In the genomic region with DNA sequence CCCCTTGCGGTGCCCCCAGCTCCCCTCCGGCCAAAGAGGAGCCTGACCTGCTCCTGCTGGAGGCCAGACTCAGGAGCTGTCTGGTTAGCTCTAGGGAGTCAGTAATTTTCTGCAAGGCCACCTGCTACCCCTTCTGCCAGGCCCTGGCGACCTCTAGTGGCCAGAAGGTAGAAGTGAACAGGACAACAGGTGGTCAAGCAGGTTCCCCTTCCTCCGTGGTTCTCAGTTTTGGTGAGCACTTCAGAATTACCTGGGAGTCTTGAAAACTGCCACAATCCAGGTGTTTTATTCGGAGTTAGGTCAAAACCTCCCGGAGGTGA, we compare ENCODE assay signal across 8 mouse cellular contexts. TPM values are rescaled to one million over a fixed set of nuclear protein-coding genes. Genes with fewer than 3 reads are reported as not detected.
DNase-seq lines count a peak whose midpoint lies in the region; ATAC-seq and TF ChIP-seq lines count a peak whose summit lies in the region.

No protein-coding gene starts in this region.

- WGBS in forebrain, embryonic 11.5 days: 1% methylated on average over 6 of the region's 6 CpGs
- WGBS in lung, embryonic 15.5 days: 3% methylated on average over 6 of the region's 6 CpGs

- ATAC-seq in G1E (ENCODE audit: extremely low read depth, insufficient number of reproducible peaks, low FRiP score, poor library complexity, severe bottlenecking): peak; percentile 40
- peak; percentile 65; the same call in 1 of the 2 replicates for ATAC-seq in forebrain, embryonic 11.5 days (replicated peaks; ENCODE audit: low FRiP score)
- peak; percentile 64 for ATAC-seq in lung, embryonic 15.5 days (ENCODE audit: borderline replicate concordance, extremely low read depth, low FRiP score, low TSS enrichment)

- peaks cover 30% of the 10 kb centered on the region for H3K27me3 ChIP-seq in G1E (ENCODE audit: insufficient read depth, low read length)
- H3K27me3 ChIP-seq in forebrain, embryonic 11.5 days (ENCODE audit: control insufficient read depth, insufficient read depth, low read length): no peaks in the 10 kb centered on the region
- no peaks in the 10 kb centered on the region for H3K27me3 ChIP-seq in lung, embryonic 15.5 days

- H3K4me2 ChIP-seq in forebrain, embryonic 11.5 days (ENCODE audit: low read depth, low read length, severe bottlenecking): no peak overlapping the region
- H3K4me2 ChIP-seq in lung, embryonic 15.5 days: no peak overlapping the region

- no peak overlapping the region for H3K27ac ChIP-seq in forebrain, embryonic 11.5 days (ENCODE audit: low read depth, low read length)
- no peak overlapping the region for H3K27ac ChIP-seq in layer of hippocampus, adult 2 months
- H3K27ac ChIP-seq in lung, embryonic 15.5 days: no peak overlapping the region

- no peak overlapping the region for H3K9ac ChIP-seq in forebrain, embryonic 11.5 days (ENCODE audit: low read length)
- no peak overlapping the region for H3K9ac ChIP-seq in lung, embryonic 15.5 days

- intact Hi-C loops in heart, postnatal 14 days (cut with DNase I): loop anchor here (1.0 to 10.0 kb wide), 6 partner anchors 34 to 1134 kb away; partner anchors contain the start of genes Gm5617 and Rbm7

- H3K4me1 ChIP-seq in G1E (ENCODE audit: insufficient read depth, low read depth, low read length): peaks cover 16% of the 10 kb centered on the region
- no peaks in the 10 kb centered on the region for H3K4me1 ChIP-seq in forebrain, embryonic 11.5 days (replicated peaks; ENCODE audit: control insufficient read depth, insufficient read depth, low read length)
- H3K4me1 ChIP-seq in lung, embryonic 15.5 days: no peaks in the 10 kb centered on the region

- H3K9me3 ChIP-seq in G1E (replicated peaks): no peaks in the 10 kb centered on the region
- H3K9me3 ChIP-seq in forebrain, embryonic 11.5 days (ENCODE audit: control insufficient read depth, low read length): no peaks in the 10 kb centered on the region
- no peaks in the 10 kb centered on the region for H3K9me3 ChIP-seq in lung, embryonic 15.5 days

- peak; percentile 71 for DNase-seq in G1E (ENCODE audit: low spot score)
- DNase-seq in c-Kit-negative CD71-positive TER-119-positive erythroid progenitor cells, embryonic 14.5 days (ENCODE audit: low read depth, low spot score): peak; percentile 3
- DNase-seq in forebrain, embryonic 11.5 days (ENCODE audit: low spot score): peak; percentile 83
- DNase-seq in heart, postnatal 14 days: peak; percentile 75 to 83
- peak; percentile 60 to 73 for DNase-seq in layer of hippocampus, adult 2 months (ENCODE audit: low spot score in 2 of 2)
- peak; percentile 71 for DNase-seq in retina, postnatal 7 days (ENCODE audit: low read depth, low spot score)
- DNase-seq in urinary bladder, postnatal 36 days (ENCODE audit: low spot score in 2 of 2): peak; percentile 49 to 74

- no peak overlapping the region for H3K4me3 ChIP-seq in G1E (ENCODE audit: low read depth, low read length)
- no peak overlapping the region for H3K4me3 ChIP-seq in forebrain, embryonic 11.5 days (ENCODE audit: low read depth, low read length)
- H3K4me3 ChIP-seq in layer of hippocampus, adult 2 months: no peak overlapping the region
- no peak overlapping the region for H3K4me3 ChIP-seq in lung, embryonic 15.5 days

- peak; percentile 80 for TF ChIP-seq CTCF in G1E (IDR thresholded peaks at IDR 0.05; ENCODE audit: low read depth, low read length)
- TF ChIP-seq CTCF in layer of hippocampus, adult 2 months (conservative IDR thresholded peaks at IDR 0.05): peak; percentile 97; the same call in 1 of the 2 replicates

- H3K36me3 ChIP-seq in G1E (replicated peaks): no peaks in the 10 kb centered on the region
- H3K36me3 ChIP-seq in forebrain, embryonic 11.5 days (ENCODE audit: control insufficient read depth, insufficient read depth, low read length): no peaks in the 10 kb centered on the region
- H3K36me3 ChIP-seq in lung, embryonic 15.5 days: no peaks in the 10 kb centered on the region

RNA-seq across cellular contexts. Expression of gene Zbtb16, which starts 24.5 kb away (rescaled TPM):
- 35.0 and 45.5 TPM in 2 replicates for total RNA-seq in G1E (2014; fragmentation: Nextera tagmentation)
- total RNA-seq in G1E (2017): 9.7 and 10.6 TPM in 2 replicates
- 18.4 and 20.0 TPM in 2 replicates for polyA plus RNA-seq in G1E (2012)
- 6.6 TPM in 2 replicates for polyA plus RNA-seq in forebrain, embryonic 11.5 days (2014; fragmentation: Nextera tagmentation; extraction: Ambion mirVana)
- 100 to 1,000 TPM; 144 to 166 TPM for total RNA-seq in heart, postnatal 14 days (2021)
- 100 to 1,000 TPM; 143 to 149 TPM for total RNA-seq in layer of hippocampus, adult 2 months (2021)
- polyA plus RNA-seq in lung, embryonic 15.5 days (2015; fragmentation: Nextera tagmentation; extraction: Ambion mirVana): 5.1 and 7.0 TPM in 2 replicates

RNA-seq across cellular contexts. Expression of gene Htr3a, which starts 50.4 kb away (rescaled TPM):
- total RNA-seq in G1E (2014; fragmentation: Nextera tagmentation): not detected in 2 replicates
- 0.06 TPM in 1 of 2 replicates, not detected in the other for total RNA-seq in G1E (2017)
- not detected in 2 replicates for polyA plus RNA-seq in G1E (2012)
- polyA plus RNA-seq in forebrain, embryonic 11.5 days (2014; fragmentation: Nextera tagmentation; extraction: Ambion mirVana): 0.39 and 0.43 TPM in 2 replicates
- total RNA-seq in heart, postnatal 14 days (2021): not detected
- total RNA-seq in layer of hippocampus, adult 2 months (2021): 10 to 100 TPM; 12.8 to 14.0 TPM
- polyA plus RNA-seq in lung, embryonic 15.5 days (2015; fragmentation: Nextera tagmentation; extraction: Ambion mirVana): 0.74 and 2.1 TPM in 2 replicates

Comparison
In these comparisons a context has a peak if more than half of its experiments do, and no peak if none do; other contexts are left out.
1. DNase-seq: peak in every context shown above with its lines; median percentile 83 in forebrain, embryonic 11.5 days; 79 in heart, postnatal 14 days; 71 in G1E; 71 in retina, postnatal 7 days; 66 in layer of hippocampus, adult 2 months; 62 in urinary bladder, postnatal 36 days; 3 in c-Kit-negative CD71-positive TER-119-positive erythroid progenitor cells, embryonic 14.5 days.
2. RNA of gene Htr3a, which starts 50.4 kb away (total RNA-seq): 12.8 to 14.0 TPM in layer of hippocampus, adult 2 months; not detected in heart, postnatal 14 days and 0.06 TPM in G1E; every median in the first group is over 10 times any median in the second.
3. Peak in every context shown above with its lines, with median percentiles within 50 percentile points of each other: ATAC-seq.